Mouse (Mus musculus) T-helper 2 cell (primary cell): ENCODE data around the gene Hdhd3.

Source experiments
- in situ Hi-C: fragments of 300-600 bp; cut with MboI, MseI; formaldehyde crosslinking; loops from one replicate; pipeline ENCODE4 v1.15.1; 2025; ENCODE audit warnings: high pct_unique_total_duplicates

Hdhd3 gene

GRCm38 (mm10) chr4:62503374-62503970 lies at the start of gene Hdhd3:
TSS of gene Hdhd3 (minus strand) at chr4:62503467.
- in situ Hi-C loops, result no loop called here

- in situ Hi-C loops, result no loop called here
Observed at GRCm38 (mm10) chr4:62551966-62552365, 48.7 kb upstream of the Hdhd3 start.

- in situ Hi-C loops, result no loop called here
Observed at GRCm38 (mm10) chr4:62544801-62545200, 41.5 kb upstream of the Hdhd3 start.

GRCm38 (mm10) chr4:62543782-62544181 lies 40.5 kb upstream of the Hdhd3 start:
- in situ Hi-C loops, result no loop called here

- in situ Hi-C loops, result no loop called here
Observed at GRCm38 (mm10) chr4:62541802-62542201, 38.5 kb upstream of the Hdhd3 start.

- in situ Hi-C loops, result no loop called here
Observed at GRCm38 (mm10) chr4:62533729-62534128, 30.5 kb upstream of the Hdhd3 start.

- in situ Hi-C loops, result no loop called here
Observed at GRCm38 (mm10) chr4:62527655-62528054, 24.4 kb upstream of the Hdhd3 start.

- in situ Hi-C loops, result no loop called here
Observed at GRCm38 (mm10) chr4:62526256-62526655, 23.0 kb upstream of the Hdhd3 start.

- in situ Hi-C loops, result no loop called here
Observed at GRCm38 (mm10) chr4:62525489-62525811, 22.2 kb upstream of the Hdhd3 start.

- in situ Hi-C loops, result no loop called here
Observed at GRCm38 (mm10) chr4:62524651-62525488, 21.6 kb upstream of the Hdhd3 start, which contains the start of the genes Pole3 and 4933430I17Rik. TSS of gene Pole3 (minus strand) at chr4:62525068. TSS of gene 4933430I17Rik (plus strand) at chr4:62525369.

- in situ Hi-C loops, result no loop called here
Observed at GRCm38 (mm10) chr4:62520892-62521400, 17.7 kb upstream of the Hdhd3 start.

- in situ Hi-C loops, result no loop called here
Observed at GRCm38 (mm10) chr4:62519849-62520233, 16.6 kb upstream of the Hdhd3 start, which contains the start of gene Alad. TSS of gene Alad (minus strand) at chr4:62519918.

GRCm38 (mm10) chr4:62519122-62519848 lies 16.0 kb upstream of the Hdhd3 start:
- in situ Hi-C loops, result no loop called here

- in situ Hi-C loops, result no loop called here
Observed at GRCm38 (mm10) chr4:62518416-62519121, 15.3 kb upstream of the Hdhd3 start.

GRCm38 (mm10) chr4:62517538-62518415 lies 14.5 kb upstream of the Hdhd3 start:
- in situ Hi-C loops, result no loop called here

GRCm38 (mm10) chr4:62517046-62517445 lies 13.8 kb upstream of the Hdhd3 start:
- in situ Hi-C loops, result no loop called here

GRCm38 (mm10) chr4:62516579-62516978 lies 13.3 kb upstream of the Hdhd3 start:
- in situ Hi-C loops, result no loop called here

- in situ Hi-C loops, result no loop called here
Observed at GRCm38 (mm10) chr4:62516079-62516478, 12.8 kb upstream of the Hdhd3 start.

- in situ Hi-C loops, result no loop called here
Observed at GRCm38 (mm10) chr4:62515490-62515889, 12.2 kb upstream of the Hdhd3 start.

- in situ Hi-C loops, result loop anchor here (5.0 kb wide), 1 partner anchor 43 kb away; the partner anchor contains the start of gene Wdr31
Observed at GRCm38 (mm10) chr4:62514995-62515394, 11.7 kb upstream of the Hdhd3 start.
